Mouse (Mus musculus): ENCODE measurements at regions not wholly inside any gene's neighbourhood (a gene's known extent, or its start where the extent isn't known, plus 50 kb on each side); places are given as distances from the start of the nearest gene placed in this dataset.

- TF ChIP-seq CTCF (IDR thresholded peaks at IDR 0.05; ENCODE audit: low read depth, low read length) (no peak), POLR2A (IDR thresholded peaks at IDR 0.05; ENCODE audit: extremely low read depth, insufficient read depth, low read length) (no peak)
These were observed 332.2 kb upstream of the Nrxn1 start for GRCm38 (mm10) chr17:91425120-91425519.
